Mouse (Mus musculus) ES-Bruce4 (cell line): Measurements from ENCODE around the gene Dclk1.

Experiments
- CTCF ChIP-seq: IDR thresholded peaks from one replicate; pipeline ENCODE4 v1.8.1; 2011; ENCODE audit warnings: low read depth, low read length
- EP300 ChIP-seq: IDR thresholded peaks from 2 replicates; pipeline ENCODE4 v1.6.1; 2011; ENCODE audit warnings: low read depth, low read length; ENCODE audit not compliant: insufficient read depth
- POLR2A ChIP-seq: IDR thresholded peaks from one replicate; pipeline ENCODE4 v1.8.1; 2011; ENCODE audit warnings: low read length; ENCODE audit not compliant: insufficient read depth

GRCm38 (mm10) chr3:55272536-55272935 is 30.4 kb downstream of the Dclk1 start:
- TF ChIP-seq CTCF (no peak), POLR2A (no peak), EP300 (no peak)
